Mouse (Mus musculus) kidney, adult 8-10 months (tissue): Measurements from ENCODE around the gene Ddx11.
"Not testable (repeated sequence)": the region's sequence is repeated elsewhere in the genome, so short reads cannot be mapped to it uniquely, and the experiment has no call there.

ENCODE experiments used
- DNase-seq, 2 experiments: peaks; one replicate each; pipeline ENCODE4 v3.0.0; 2022

The Ddx11 gene

DNA sequence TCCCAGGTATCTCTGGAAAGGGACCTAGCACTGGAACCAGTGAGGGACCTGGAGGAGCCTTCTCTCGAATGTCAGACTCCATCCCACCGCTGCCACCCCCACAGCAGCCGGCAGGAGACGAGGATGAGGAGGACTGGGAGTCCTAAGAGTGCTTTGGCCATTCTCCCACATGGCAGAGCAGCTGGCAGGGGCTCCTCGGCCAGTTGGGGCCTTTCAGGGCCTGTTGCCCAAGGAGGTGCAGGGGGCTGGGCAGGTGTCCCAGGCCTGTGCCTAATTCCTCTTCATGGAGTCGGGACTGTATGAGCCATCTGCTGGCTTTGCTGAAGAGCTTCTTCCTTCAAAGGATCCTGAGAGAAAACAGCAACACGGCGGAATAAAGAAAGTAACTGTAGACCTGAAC is 4.3 kb upstream of the Ddx11 start:
- DNase-seq: no peak

DNA sequence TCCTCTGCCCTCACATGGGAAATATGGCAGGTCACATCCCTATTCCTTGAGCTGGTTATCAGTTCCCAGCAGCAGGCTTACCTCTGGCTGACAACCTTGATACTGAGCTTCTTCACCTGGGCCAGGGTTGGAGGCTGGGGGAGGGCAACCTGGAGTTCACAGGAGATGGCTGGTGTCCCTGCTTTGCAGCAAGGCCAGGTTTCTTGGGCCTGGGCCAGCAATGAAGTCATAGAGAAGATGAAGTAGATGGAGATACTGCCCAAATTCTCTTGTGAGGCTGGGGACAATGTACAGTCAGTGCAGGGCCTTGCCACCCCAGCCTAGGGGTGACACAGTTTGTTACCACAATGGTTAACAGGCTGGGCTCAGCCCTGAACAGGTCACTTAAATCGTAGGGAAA is 2.6 kb upstream of the Ddx11 start:
- no peak for DNase-seq

DNA sequence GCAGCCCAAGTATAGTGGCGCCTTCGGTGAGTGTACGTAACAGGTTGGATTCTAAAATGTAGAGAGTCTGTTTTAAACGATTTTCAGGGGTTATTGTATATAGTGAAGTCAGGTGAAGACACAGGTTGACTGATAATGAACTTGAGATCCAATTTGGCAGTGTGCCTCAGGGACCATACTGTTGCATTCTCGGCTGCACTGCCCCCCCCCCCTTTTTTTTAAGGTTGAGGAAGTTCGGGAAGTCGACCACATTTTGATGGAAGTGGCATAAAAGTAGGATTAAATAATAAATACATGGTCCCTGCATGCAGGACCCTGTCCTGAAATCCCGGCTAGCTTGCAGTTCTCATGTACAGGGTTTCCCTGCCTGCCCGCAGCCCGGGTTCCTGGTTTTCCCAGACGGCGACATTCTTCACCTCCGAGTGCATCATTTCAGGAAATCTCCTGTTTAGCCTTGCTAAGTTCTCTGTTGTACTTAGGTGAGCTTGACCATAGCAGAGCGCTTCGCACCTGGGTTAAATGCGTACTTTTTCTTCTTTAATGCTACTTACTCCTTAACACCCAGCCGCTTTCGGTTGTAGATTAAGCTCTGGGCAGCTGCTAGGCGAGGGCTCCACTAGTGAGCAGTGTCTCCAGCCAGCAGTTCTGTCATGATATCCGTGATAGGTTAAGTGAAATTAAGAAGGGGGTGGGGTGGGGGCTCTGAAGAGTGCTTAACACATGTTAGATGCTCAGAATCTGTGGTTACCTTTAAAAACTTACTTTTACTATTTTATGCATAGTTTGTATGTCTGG is 693 bp downstream of the Ddx11 start:
- DNase-seq: no peak

DNA sequence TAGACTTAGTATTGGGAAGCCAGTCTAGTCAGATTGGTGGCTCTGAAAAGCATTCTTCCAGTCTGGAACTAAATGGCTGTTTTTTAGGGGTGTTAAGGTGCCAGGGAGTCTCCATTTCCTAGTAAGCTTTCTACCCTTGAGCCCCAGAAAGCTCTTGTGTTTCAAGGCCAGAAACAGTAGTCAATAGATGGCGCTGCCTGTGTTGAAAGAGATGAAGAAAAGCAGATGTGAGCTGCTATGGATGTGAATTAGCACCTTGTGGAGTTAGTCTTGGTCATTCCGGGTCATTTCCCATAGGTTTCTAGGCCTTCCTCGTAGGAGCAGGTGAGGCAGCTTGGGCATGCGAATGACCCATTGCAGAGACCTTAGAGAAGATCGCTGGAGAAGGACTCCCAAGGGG is 1.9 kb downstream of the Ddx11 start:
- DNase-seq: no peak

DNA sequence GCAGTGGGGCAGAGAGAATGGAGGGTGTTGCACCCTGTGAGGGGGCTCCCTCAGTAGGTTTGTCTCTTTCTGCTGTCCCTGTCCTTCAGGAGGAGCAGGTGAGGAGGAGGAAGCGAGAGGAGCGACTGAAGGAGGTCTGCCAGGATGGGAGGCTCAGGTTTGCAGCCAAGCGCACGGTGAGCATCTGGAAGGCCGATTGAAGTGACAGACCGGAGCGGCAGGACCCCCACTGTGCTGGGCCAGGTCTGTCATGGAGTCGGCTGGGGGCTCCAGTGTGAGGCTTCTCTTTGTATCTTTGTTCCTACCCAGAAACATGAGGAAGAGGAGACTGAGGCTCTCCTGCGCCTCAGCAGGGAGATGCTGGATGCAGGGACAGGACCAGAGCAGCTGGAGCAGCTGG is 7.1 kb downstream of the Ddx11 start:
- DNase-seq: no peak

DNA sequence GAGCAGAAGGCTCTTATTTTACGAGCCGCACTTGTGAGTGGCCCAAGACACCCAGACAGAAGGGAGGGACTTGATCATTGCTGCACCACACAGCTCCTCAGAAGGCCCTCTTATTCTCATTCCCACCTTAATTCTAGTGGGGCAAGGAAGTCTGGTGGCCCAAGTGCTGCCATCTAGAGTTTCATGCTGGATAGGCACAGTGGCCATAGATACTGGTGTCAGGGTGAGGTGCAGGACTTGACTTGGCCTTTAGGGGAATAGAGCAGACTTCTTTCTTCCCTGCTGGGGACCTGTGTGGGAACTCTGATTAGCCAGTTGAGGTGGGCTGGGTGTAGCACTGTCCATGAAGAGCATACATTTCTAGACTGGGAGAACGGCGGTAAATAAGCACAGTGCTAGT is 7.9 kb downstream of the Ddx11 start:
- DNase-seq: no peak

DNA sequence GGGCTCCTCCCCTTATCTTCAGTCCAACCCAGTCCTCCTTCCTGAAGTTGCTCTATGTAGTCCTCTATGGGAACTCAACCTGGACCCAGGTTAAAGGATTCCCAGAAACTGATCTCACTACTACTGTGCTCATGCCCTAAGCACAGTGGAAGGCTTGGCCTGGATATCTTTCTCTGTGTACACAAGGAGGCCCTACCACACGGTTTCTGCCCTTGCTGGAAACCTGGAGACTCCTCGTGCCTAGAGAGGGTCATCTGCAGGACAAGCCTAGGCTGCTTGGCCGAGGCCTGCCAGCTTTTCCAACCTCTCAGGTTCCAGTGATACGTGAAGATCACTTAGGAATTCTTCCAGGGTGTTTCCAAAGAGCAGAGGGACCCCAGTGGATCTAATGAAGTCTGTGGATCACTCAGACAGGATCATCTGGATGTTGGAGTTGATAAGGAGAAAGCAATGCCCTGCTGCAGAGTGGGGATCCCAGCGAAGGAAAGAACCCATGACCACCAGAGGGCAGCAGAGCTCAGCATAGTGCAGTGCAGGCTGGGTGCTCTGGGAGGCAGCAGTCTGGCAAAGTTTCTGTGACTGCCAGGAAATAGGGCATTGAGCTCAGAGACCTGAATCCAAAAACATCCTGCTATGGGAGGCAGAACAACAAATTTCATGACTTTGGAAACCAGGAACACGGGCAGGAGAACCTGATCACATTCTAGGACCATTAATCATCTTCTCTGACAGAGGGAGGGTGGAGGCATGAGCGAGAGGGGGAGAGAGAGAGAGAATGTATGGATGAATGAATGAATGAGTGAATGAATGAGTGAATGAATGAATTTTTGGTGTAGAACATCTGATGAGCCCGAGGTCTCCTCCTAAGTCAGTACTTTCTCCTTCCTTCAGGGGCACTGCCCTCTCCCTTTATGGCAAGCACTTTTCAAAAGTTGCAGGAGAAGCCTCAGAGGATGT is 29.7 kb downstream of the Ddx11 start:
- not testable (repeated sequence) for DNase-seq

DNA sequence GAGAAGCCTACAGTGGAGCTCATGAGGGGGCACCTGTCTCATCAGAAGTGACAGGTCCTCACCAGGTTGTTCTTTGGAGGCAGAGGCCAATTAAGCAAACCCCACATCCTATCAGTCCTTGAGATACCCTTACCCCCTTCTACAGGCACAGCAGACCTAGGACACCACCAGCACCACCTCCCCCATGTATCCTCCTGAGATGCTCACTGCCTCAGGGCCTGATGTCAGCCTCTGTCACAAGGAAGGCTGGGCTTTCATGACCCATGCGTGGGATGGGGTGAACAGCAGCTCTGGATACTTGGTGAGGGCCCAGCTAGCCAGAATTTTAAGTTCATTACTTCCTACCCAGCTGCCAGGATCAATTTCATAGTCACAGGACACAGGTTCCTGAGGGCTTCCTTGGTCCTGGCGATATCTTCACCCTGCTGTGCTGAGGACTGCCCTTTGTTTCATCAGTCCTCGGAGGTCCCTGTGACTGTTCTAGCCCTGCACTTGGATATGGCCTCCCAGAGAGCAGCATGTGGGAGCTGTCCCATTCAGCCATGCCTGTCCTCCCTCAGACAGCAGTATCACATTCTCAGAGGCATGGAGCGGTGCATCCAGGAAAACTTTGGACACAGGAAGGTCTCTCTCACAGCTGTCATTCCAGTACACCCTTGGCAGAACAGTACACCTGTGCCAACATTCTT is 30.6 kb downstream of the Ddx11 start:
- DNase-seq: not testable (repeated sequence)

DNA sequence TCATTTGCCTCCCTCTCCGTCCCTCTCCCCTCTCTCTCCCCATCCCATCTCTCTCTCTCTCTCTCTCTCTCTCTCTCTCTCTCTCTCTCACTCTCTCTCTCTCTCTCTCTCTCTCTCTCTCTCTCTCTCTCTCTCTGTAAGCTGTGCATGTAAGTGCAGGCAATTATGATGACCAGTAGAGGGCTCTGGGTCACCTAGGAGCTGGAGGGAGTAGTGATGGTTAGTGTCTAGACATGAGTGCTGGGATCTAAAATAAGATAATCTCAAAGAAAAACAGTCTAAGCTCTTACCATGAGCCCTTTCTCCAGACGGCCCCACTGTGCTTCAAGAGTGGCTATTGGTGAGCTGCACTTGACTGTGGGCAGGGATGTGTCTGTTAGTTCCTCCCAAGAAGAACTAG is 31.6 kb downstream of the Ddx11 start:
- DNase-seq: no peak

DNA sequence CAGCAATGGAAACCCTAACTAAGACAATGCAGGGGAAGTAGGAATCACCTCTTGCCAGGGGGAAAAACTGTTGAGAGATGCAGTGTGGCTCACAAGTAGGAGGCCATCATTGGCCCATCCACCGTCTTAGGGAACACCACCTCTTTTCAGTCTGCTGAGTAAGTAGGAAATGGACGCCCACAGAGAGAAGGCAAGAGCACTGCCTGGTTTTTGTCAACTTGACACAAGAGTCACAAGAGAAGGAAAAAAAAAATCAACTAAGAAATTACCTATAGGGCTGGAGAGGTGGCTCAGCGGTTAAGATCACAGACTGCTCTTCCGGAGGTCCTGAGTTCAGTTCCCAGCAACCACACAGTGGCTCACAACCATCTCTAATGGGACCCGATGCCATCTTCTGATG is 35.0 kb downstream of the Ddx11 start:
- DNase-seq: no peak

DNA sequence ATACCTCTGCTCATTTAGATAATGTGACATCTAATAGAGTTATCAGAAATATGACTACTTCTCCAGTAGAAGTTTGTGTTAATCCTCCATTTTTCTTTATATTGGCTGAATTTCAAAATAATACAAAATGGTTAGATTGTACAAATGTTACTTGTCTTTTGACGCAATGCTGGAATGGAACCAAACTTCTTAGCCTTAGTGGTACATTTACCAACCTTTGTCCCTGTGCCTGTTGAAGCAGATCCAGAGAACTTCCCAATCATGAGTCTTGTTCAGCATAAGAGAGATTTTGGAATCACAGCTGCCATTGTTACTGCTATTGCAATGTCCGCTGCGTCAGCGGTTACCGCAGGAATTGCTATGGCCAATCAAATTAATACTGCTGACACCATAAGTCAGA is 43.8 kb downstream of the Ddx11 start:
- DNase-seq: peak in 1 of 2 experiments; percentile 5

DNA sequence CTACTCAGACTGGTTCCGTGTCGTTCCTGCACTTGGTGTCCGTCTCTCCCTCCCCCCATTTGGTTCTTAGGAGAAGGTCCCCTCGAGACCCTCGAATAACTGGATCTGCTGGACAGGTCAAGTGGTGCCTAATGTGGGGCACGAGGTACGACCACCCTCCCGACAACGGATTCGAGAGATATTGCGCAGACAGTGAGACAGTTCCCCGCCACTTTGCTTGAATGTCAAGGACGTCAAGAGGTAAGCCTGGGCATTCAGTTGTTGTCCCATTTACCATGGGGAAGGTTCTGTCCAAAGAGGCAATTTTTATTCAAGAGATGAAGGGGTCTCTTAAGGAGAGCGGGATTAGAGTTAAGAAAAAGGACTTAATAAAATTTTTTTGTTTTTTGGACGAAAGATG is 47.7 kb downstream of the Ddx11 start:
- DNase-seq: not testable (repeated sequence)

DNA sequence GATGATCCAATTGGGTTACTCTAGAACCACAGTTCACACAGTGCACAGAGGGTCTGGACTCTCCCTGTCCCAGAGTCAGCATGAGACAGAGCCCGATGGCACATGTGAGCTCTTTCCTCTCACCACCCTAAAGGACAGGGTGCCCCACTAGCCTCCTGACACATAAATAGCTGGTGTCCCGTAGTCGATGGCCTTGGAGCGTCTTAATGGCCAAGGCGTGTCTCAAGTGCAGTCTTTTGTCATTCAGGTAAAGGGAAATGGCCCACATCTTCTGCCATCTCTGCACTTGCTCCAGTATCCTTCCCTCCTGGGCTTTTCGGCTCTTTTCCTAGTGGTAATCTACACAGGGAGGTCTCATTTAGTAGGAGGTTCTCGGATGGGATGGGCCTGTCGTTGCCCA is 67.3 kb downstream of the Ddx11 start:
- no peak for DNase-seq

DNA sequence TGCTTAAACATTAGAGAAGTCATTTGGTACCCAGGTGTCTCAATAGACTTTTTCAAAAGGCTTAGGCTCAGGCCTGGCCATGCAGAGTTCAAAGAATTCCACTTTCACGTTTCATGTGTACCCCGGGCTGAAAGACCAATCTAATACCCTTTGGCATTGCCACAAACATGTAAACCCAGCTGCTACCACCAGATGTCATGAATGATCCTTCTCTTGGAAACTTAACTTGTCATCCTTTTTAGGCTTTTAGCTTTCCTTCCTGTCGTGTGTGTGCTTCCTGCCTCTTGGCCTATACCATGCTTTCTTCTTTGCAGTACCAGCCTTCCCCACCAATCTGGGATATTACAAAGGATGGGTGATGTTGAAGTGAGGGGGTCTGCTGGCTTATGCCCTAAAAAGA is 73.7 kb downstream of the Ddx11 start:
- no peak for DNase-seq
